Comparison of ENCODE assay signal across 12 mouse cellular contexts in the genomic region with DNA sequence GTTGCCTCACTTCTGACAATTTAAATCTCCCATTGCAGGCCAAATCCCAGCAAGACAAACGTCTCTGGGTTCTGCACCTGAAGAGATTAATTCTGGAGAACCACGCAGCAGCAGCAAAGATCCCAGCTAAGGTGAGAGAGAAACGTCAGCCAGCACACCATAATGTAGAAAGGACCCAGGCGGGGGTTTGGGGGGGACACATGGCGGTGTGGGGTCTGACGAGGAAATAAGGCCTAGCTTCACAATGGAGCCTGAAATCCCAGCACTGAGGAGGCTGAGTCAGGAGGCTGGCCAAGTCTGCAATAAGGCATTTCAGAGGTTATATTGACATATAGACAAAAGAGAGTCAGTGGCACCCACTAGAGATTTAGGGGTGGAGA. TPM values are rescaled to one million over a fixed set of nuclear protein-coding genes. Genes with fewer than 3 reads are reported as not detected.
DNase-seq lines count a peak whose midpoint lies in the region; ATAC-seq and TF ChIP-seq lines count a peak whose summit lies in the region.
"Had no signal": no experiment of that assay in that cellular context is flagged by ENCODE, and none has a peak within 500 bp of the region (broad histone marks: within the 10 kb centered on the region; RNA-seq: fewer than 3 reads in every experiment).

No protein-coding gene starts in this region.

- H3K9me3 ChIP-seq in heart, embryonic 15.5 days (replicated peaks), result no peaks in the 10 kb centered on the region
- H3K9me3 ChIP-seq in heart, embryonic 12.5 days (replicated peaks), result no peaks in the 10 kb centered on the region
- H3K9me3 ChIP-seq in lung, embryonic 14.5 days (ENCODE audit: low read depth, low read length), result no peaks in the 10 kb centered on the region
- 0 out of 2 replicates have a peak, but pooled peaks cover 4% of the 10 kb centered on the region for H3K9me3 ChIP-seq in limb, embryonic 12.5 days
- H3K9me3 ChIP-seq: forebrain, embryonic 15.5 days; liver, embryonic 12.5 days; neural tube, embryonic 15.5 days had no signal

- no peaks in the 10 kb centered on the region for H3K4me1 ChIP-seq in heart, embryonic 15.5 days (replicated peaks)
- 0 out of 2 replicates have a peak, but pooled peaks cover 7% of the 10 kb centered on the region for H3K4me1 ChIP-seq in heart, embryonic 12.5 days (replicated peaks)
- peaks cover 6% of the 10 kb centered on the region; the same call in 1 of the 2 replicates for H3K4me1 ChIP-seq in lung, embryonic 14.5 days (ENCODE audit: insufficient read depth)
- peaks cover 2% of the 10 kb centered on the region; the same call in 1 of the 2 replicates for H3K4me1 ChIP-seq in brown adipose tissue, adult 24 weeks (ENCODE audit: control insufficient read depth, insufficient read depth, insufficient read length, low read length)
- peaks cover 19% of the 10 kb centered on the region for H3K4me1 ChIP-seq in limb, embryonic 12.5 days (replicated peaks)
- H3K4me1 ChIP-seq: forebrain, embryonic 15.5 days; liver, embryonic 12.5 days; neural tube, embryonic 15.5 days had no signal

- no peak overlapping the region for H3K4me2 ChIP-seq in heart, embryonic 15.5 days
- no peak overlapping the region for H3K4me2 ChIP-seq in heart, embryonic 12.5 days
- H3K4me2 ChIP-seq in lung, embryonic 14.5 days, result no peak overlapping the region
- no peak overlapping the region for H3K4me2 ChIP-seq in limb, embryonic 12.5 days
- H3K4me2 ChIP-seq: forebrain, embryonic 15.5 days; liver, embryonic 12.5 days; neural tube, embryonic 15.5 days had no signal

- H3K27ac ChIP-seq in heart, embryonic 15.5 days, result peak overlapping the region; percentile 12; the same call in 1 of the 2 replicates
- no peak overlapping the region for H3K27ac ChIP-seq in heart, embryonic 12.5 days (ENCODE audit: poor library complexity, severe bottlenecking)
- peak overlapping the region; percentile 83 for H3K27ac ChIP-seq in lung, embryonic 14.5 days (ENCODE audit: low read depth)
- H3K27ac ChIP-seq in brown adipose tissue, adult 24 weeks (replicated peaks; ENCODE audit: low read depth, low read length), result peak overlapping the region; percentile 42; the same call in 1 of the 2 replicates
- peak overlapping the region; percentile 64; the same call in 1 of the 2 replicates for H3K27ac ChIP-seq in limb, embryonic 12.5 days
- H3K27ac ChIP-seq: forebrain, embryonic 15.5 days; layer of hippocampus, adult 2 months; liver, embryonic 12.5 days; neural tube, embryonic 15.5 days had no signal

- 83% methylated on average over 6 of the region's 6 CpGs for WGBS in heart, embryonic 15.5 days
- WGBS in heart, embryonic 12.5 days, result 80% methylated on average over 6 of the region's 6 CpGs
- 81% methylated on average over 6 of the region's 6 CpGs for WGBS in lung, embryonic 14.5 days
- 87% methylated on average over 6 of the region's 6 CpGs for WGBS in limb, embryonic 12.5 days

- no peak for DNase-seq in lung, embryonic 14.5 days
- no peak for DNase-seq in lung, postnatal 14 days
- DNase-seq in gastrocnemius, postnatal 36 days, result no peak
- DNase-seq: cerebellum, postnatal 25 days had no signal

- ATAC-seq in heart, embryonic 15.5 days (replicated peaks; ENCODE audit: insufficient number of reproducible peaks, insufficient read depth, low FRiP score, low read depth), result no peak
- no peak for ATAC-seq in heart, embryonic 12.5 days (ENCODE audit: insufficient number of reproducible peaks, low FRiP score)
- no peak for ATAC-seq in lung, embryonic 14.5 days (ENCODE audit: insufficient read depth)
- ATAC-seq in limb, embryonic 12.5 days (ENCODE audit: insufficient number of reproducible peaks, insufficient read depth, low FRiP score, low TSS enrichment, low read depth), result no peak
- ATAC-seq: forebrain, embryonic 15.5 days; liver, embryonic 12.5 days had no signal

- no peak for TF ChIP-seq CTCF in lung, embryonic 14.5 days (IDR thresholded peaks at IDR 0.05; ENCODE audit: low read depth)

- H3K27me3 ChIP-seq in heart, embryonic 15.5 days, result no peaks in the 10 kb centered on the region
- H3K27me3 ChIP-seq in heart, embryonic 12.5 days (replicated peaks), result no peaks in the 10 kb centered on the region
- H3K27me3 ChIP-seq in lung, embryonic 14.5 days (ENCODE audit: insufficient read depth, low read length), result no peaks in the 10 kb centered on the region
- H3K27me3 ChIP-seq in limb, embryonic 12.5 days, result no peaks in the 10 kb centered on the region; the same call in 1 of the 2 replicates
- H3K27me3 ChIP-seq: forebrain, embryonic 15.5 days; liver, embryonic 12.5 days; neural tube, embryonic 15.5 days had no signal

- H3K36me3 ChIP-seq in heart, embryonic 15.5 days, result no peaks in the 10 kb centered on the region
- H3K36me3 ChIP-seq in heart, embryonic 12.5 days, result 0 out of 2 replicates have a peak, but pooled peaks cover 6% of the 10 kb centered on the region
- H3K36me3 ChIP-seq in lung, embryonic 14.5 days (ENCODE audit: insufficient read depth), result 0 out of 2 replicates have a peak, but pooled peaks cover 8% of the 10 kb centered on the region
- peaks cover 6% of the 10 kb centered on the region; the same call in 1 of the 2 replicates for H3K36me3 ChIP-seq in limb, embryonic 12.5 days
- H3K36me3 ChIP-seq: forebrain, embryonic 15.5 days; liver, embryonic 12.5 days; neural tube, embryonic 15.5 days had no signal

- intact Hi-C loops in gastrocnemius, postnatal 36 days (cut with DNase I), result loop anchor here (2.0 to 5.0 kb wide), 3 partner anchors 133 to 608 kb away; partner anchors contain the start of gene Plekhg1

- H3K9ac ChIP-seq in heart, embryonic 15.5 days, result no peak overlapping the region
- H3K9ac ChIP-seq in heart, embryonic 12.5 days, result no peak overlapping the region
- no peak overlapping the region for H3K9ac ChIP-seq in lung, embryonic 14.5 days
- no peak overlapping the region for H3K9ac ChIP-seq in limb, embryonic 12.5 days (replicated peaks)
- H3K9ac ChIP-seq: forebrain, embryonic 15.5 days; liver, embryonic 12.5 days; neural tube, embryonic 15.5 days had no signal

- H3K4me3 ChIP-seq in heart, embryonic 15.5 days, result no peak overlapping the region
- H3K4me3 ChIP-seq in heart, embryonic 12.5 days, result no peak overlapping the region
- H3K4me3 ChIP-seq in lung, embryonic 14.5 days (ENCODE audit: low read depth, low read length), result no peak overlapping the region
- no peak overlapping the region for H3K4me3 ChIP-seq in brown adipose tissue, adult 24 weeks (ENCODE audit: insufficient read depth, low read depth, low read length)
- no peak overlapping the region for H3K4me3 ChIP-seq in limb, embryonic 12.5 days (replicated peaks)
- H3K4me3 ChIP-seq: forebrain, embryonic 15.5 days; layer of hippocampus, adult 2 months; liver, embryonic 12.5 days; neural tube, embryonic 15.5 days had no signal

RNA-seq across cellular contexts. Expression of gene Mthfd1l, which starts 32.3 kb away (rescaled TPM):
- polyA plus RNA-seq in heart, embryonic 15.5 days (2015; fragmentation: Nextera tagmentation; extraction: Ambion mirVana), result 7.5 and 8.3 TPM in 2 replicates
- 16.9 and 17.8 TPM in 2 replicates for polyA plus RNA-seq in heart, embryonic 12.5 days (2016; fragmentation: Nextera tagmentation; extraction: Ambion mirVana)
- 20.6 and 21.7 TPM in 2 replicates for polyA plus RNA-seq in lung, embryonic 14.5 days (2014; fragmentation: Nextera tagmentation; extraction: Ambion mirVana)
- polyA plus RNA-seq in brown adipose tissue, adult 24 weeks (2012; ENCODE audit: insufficient read depth, insufficient read length, missing spikeins), result 0.58 TPM in 1 of 2 replicates, not detected in the other
- 13.3 and 13.7 TPM in 2 replicates for polyA plus RNA-seq in limb, embryonic 12.5 days (2016; fragmentation: Nextera tagmentation; extraction: Ambion mirVana)
- total RNA-seq in gastrocnemius, postnatal 36 days (2021), result under 1 TPM; 0.72 to 0.74 TPM
